Mouse (Mus musculus): ENCODE results near the gene Gpkow. TPM values are rescaled to one million over a fixed set of nuclear protein-coding genes. Genes with fewer than 3 reads are reported as not detected.
A peak's percentile ranks its signal among the peaks of the same experiment; 100 is the strongest.

The Gpkow gene
- polyA plus RNA-seq, 1 experiment: not detected

DNA sequence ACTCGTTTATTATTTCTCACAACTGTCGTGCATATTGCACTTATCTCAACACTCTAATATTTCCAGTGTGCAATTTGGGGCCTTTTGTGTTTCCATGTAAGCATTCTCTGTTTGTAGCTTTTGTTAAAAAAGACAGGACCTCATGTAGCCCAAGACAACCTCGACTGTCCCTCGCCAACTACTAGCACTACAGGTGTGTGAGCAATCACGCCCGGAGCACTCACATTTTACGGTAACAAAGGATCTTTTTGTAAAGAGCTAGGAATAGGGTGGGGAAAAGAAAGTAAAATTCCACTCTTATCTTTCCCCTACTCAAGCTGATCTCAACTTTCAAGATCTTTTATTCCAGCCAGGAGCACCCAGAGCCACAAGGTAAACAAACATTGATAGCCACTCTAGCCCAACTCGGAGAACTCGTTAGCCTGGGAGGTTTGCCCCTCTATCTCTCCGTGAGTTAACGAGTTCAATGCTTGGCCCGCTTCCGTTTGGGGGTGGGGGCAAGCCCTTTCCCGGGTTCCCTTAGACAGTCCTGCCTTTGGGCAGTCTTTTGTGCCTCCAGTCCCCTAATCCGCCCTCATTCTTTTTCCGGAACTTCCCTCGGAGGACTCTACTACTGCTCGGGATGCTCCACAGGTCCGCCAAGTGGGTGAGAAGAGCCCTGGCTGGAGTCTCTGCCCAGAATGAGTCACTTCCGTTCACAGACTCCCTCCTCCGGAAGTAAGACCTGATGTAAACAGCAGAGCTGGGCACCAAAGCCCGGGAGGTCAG lies 24.8 kb downstream of the Gpkow start, which contains the start of gene Gm45208:
Gm45208 (plus strand) TSS at position 732 of the 768 bp plus-strand sequence.
- Histone ChIP-seq H3K4me1 (ENCODE audit: control insufficient read depth, insufficient read depth, low read length) (peaks cover 3% of the 10 kb centered on the region; the same call in 1 of the 2 replicates), H3K4me3 (ENCODE audit: insufficient read depth, low read depth, low read length) (peak within 1 kb of the TSS; percentile 60), H3K27ac (ENCODE audit: insufficient read depth, low read depth, low read length) (peak within 1 kb of the TSS; percentile 85)
- TF ChIP-seq POLR2A (IDR thresholded peaks at IDR 0.05; ENCODE audit: insufficient read depth, low read depth, low read length) (no peak; the same call in 1 of the 2 replicates), CTCF (IDR thresholded peaks at IDR 0.05; ENCODE audit: insufficient read depth, low read depth, low read length) (no peak)
- 22% methylated on average over 22 of the region's 22 CpGs for WGBS

GRCm38 (mm10) chrX:7722282-7722611 lies 25.3 kb downstream of the Gpkow start:
- no peak for TF ChIP-seq CTCF (IDR thresholded peaks at IDR 0.05; ENCODE audit: insufficient read depth, low read depth, low read length)
- 0 out of 2 replicates have a peak, but pooled peaks have one; percentile 48 for TF ChIP-seq POLR2A (IDR thresholded peaks at IDR 0.05; ENCODE audit: insufficient read depth, low read depth, low read length)
- Histone ChIP-seq H3K4me3 (ENCODE audit: insufficient read depth, low read depth, low read length) (peak overlapping the region; percentile 60), H3K27ac (ENCODE audit: insufficient read depth, low read depth, low read length) (0 out of 2 replicates have a peak overlapping the region, but pooled peaks have one; percentile 37), H3K4me1 (ENCODE audit: control insufficient read depth, insufficient read depth, low read length) (peaks cover 3% of the 10 kb centered on the region; the same call in 1 of the 2 replicates)
- WGBS: 13% methylated on average over 11 of the region's 11 CpGs

- 21% methylated on average over 4 of the region's 4 CpGs for WGBS
- Histone ChIP-seq H3K27ac (ENCODE audit: insufficient read depth, low read depth, low read length) (no peak overlapping the region), H3K4me3 (ENCODE audit: insufficient read depth, low read depth, low read length) (peak overlapping the region; percentile 60), H3K4me1 (ENCODE audit: control insufficient read depth, insufficient read depth, low read length) (peaks cover 3% of the 10 kb centered on the region; the same call in 1 of the 2 replicates)
- TF ChIP-seq CTCF (IDR thresholded peaks at IDR 0.05; ENCODE audit: insufficient read depth, low read depth, low read length) (no peak), POLR2A (IDR thresholded peaks at IDR 0.05; ENCODE audit: insufficient read depth, low read depth, low read length) (no peak)
Measured at GRCm38 (mm10) chrX:7722691-7723090, 25.8 kb downstream of the Gpkow start.

GRCm38 (mm10) chrX:7724135-7724534 lies 27.2 kb downstream of the Gpkow start:
- Histone ChIP-seq H3K4me3 (ENCODE audit: insufficient read depth, low read depth, low read length) (no peak overlapping the region), H3K27ac (ENCODE audit: insufficient read depth, low read depth, low read length) (no peak overlapping the region), H3K4me1 (ENCODE audit: control insufficient read depth, insufficient read depth, low read length) (peaks cover 3% of the 10 kb centered on the region; the same call in 1 of the 2 replicates)
- TF ChIP-seq CTCF (IDR thresholded peaks at IDR 0.05; ENCODE audit: insufficient read depth, low read depth, low read length): no peak
- TF ChIP-seq POLR2A (IDR thresholded peaks at IDR 0.05; ENCODE audit: insufficient read depth, low read depth, low read length): no peak
- 85% methylated on average over 7 of the region's 7 CpGs for WGBS

- WGBS: 87% methylated on average over 12 of the region's 12 CpGs
- Histone ChIP-seq H3K27ac (ENCODE audit: insufficient read depth, low read depth, low read length) (no peak overlapping the region), H3K4me1 (ENCODE audit: control insufficient read depth, insufficient read depth, low read length) (peaks cover 6% of the 10 kb centered on the region; the same call in 1 of the 2 replicates), H3K4me3 (ENCODE audit: insufficient read depth, low read depth, low read length) (no peak overlapping the region)
- TF ChIP-seq POLR2A (IDR thresholded peaks at IDR 0.05; ENCODE audit: insufficient read depth, low read depth, low read length) (no peak), CTCF (IDR thresholded peaks at IDR 0.05; ENCODE audit: insufficient read depth, low read depth, low read length) (no peak)
Measured at GRCm38 (mm10) chrX:7725841-7726240, 28.9 kb downstream of the Gpkow start.

DNA sequence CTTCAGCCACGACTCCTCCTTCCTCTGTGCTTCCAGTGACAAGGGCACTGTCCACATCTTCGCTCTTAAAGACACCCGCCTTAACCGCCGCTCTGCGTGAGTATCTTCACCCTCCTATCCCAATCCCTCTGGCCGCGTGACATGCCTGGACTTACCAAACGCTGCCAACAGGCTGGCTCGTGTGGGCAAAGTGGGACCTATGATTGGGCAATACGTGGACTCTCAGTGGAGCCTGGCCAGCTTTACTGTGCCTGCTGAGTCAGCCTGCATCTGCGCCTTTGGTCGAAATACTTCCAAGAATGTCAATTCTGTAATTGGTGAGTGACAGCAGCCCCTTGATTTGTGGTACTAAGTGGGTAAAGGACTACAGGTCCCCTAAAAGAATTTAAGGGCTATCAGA lies 30.2 kb downstream of the Gpkow start:
- Histone ChIP-seq H3K4me1 (ENCODE audit: control insufficient read depth, insufficient read depth, low read length) (peaks cover 6% of the 10 kb centered on the region; the same call in 1 of the 2 replicates), H3K27ac (ENCODE audit: insufficient read depth, low read depth, low read length) (no peak overlapping the region), H3K4me3 (ENCODE audit: insufficient read depth, low read depth, low read length) (no peak overlapping the region)
- 85% methylated on average over 13 of the region's 13 CpGs for WGBS
- no peak for TF ChIP-seq POLR2A (IDR thresholded peaks at IDR 0.05; ENCODE audit: insufficient read depth, low read depth, low read length)
- no peak for TF ChIP-seq CTCF (IDR thresholded peaks at IDR 0.05; ENCODE audit: insufficient read depth, low read depth, low read length)

- no peak for TF ChIP-seq POLR2A (IDR thresholded peaks at IDR 0.05; ENCODE audit: insufficient read depth, low read depth, low read length)
- no peak for TF ChIP-seq CTCF (IDR thresholded peaks at IDR 0.05; ENCODE audit: insufficient read depth, low read depth, low read length)
- H3K27ac ChIP-seq (ENCODE audit: insufficient read depth, low read depth, low read length): peak within 1 kb of the TSS; percentile 69
- WGBS: 17% methylated on average over 42 of the region's 42 CpGs
- H3K4me3 ChIP-seq (ENCODE audit: insufficient read depth, low read depth, low read length): peak within 1 kb of the TSS; percentile 92
- H3K4me1 ChIP-seq (ENCODE audit: control insufficient read depth, insufficient read depth, low read length): peaks cover 6% of the 10 kb centered on the region; the same call in 1 of the 2 replicates
Measured at GRCm38 (mm10) chrX:7728215-7728921, 31.4 kb downstream of the Gpkow start, which contains the start of gene Praf2. TSS of gene Praf2 (plus strand) at chrX:7728439.

DNA sequence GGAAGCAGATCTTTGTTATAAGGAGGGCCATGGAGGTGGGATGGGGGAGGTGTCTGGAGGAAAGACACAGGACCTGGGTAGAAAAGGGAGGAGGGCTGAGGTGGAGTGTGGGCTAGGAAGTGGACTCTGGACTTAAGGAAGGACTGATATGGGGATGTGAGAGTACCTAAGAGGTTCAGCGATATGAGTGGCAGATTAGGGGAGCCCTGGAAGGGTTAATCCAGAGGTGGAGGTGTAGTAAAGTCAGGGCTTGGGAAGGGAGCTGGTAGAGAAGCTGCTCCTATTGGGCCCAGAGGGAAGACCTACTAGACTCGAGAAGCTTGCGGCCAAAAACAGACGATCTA lies 32.0 kb downstream of the Gpkow start:
- H3K27ac ChIP-seq (ENCODE audit: insufficient read depth, low read depth, low read length): peak overlapping the region; percentile 69; the same call in 1 of the 2 replicates
- TF ChIP-seq CTCF (IDR thresholded peaks at IDR 0.05; ENCODE audit: insufficient read depth, low read depth, low read length) (no peak), POLR2A (IDR thresholded peaks at IDR 0.05; ENCODE audit: insufficient read depth, low read depth, low read length) (no peak)
- WGBS: 28% methylated on average over 4 of the region's 4 CpGs
- peak overlapping the region; percentile 92 for H3K4me3 ChIP-seq (ENCODE audit: insufficient read depth, low read depth, low read length)
- H3K4me1 ChIP-seq (ENCODE audit: control insufficient read depth, insufficient read depth, low read length): peaks cover 5% of the 10 kb centered on the region
